Mouse (Mus musculus): ENCODE measurements around the gene Stat2. TPM values are rescaled to one million over a fixed set of nuclear protein-coding genes. Genes with fewer than 3 reads are reported as not detected.

Stat2 gene
- polyA plus RNA-seq, 1 experiment, result 3.9 TPM

GRCm38 (mm10) chr10:128335582-128335981 lies 65.2 kb downstream of the Stat2 start:
- peaks cover 19% of the 10 kb centered on the region for H3K36me3 ChIP-seq (ENCODE audit: control insufficient read depth, insufficient read depth)
- H3ac ChIP-seq (ENCODE audit: control insufficient read depth, insufficient read length, low read depth), result no peak overlapping the region
- H3K79me2 ChIP-seq (ENCODE audit: control insufficient read depth, insufficient read depth), result peaks cover 34% of the 10 kb centered on the region
- no peaks in the 10 kb centered on the region for H3K27me3 ChIP-seq (ENCODE audit: control insufficient read depth, insufficient read depth, insufficient read length)
- H3K4me3 ChIP-seq (ENCODE audit: insufficient read depth, poor library complexity, severe bottlenecking), result no peak overlapping the region
- peaks cover 30% of the 10 kb centered on the region for H3K79me3 ChIP-seq (ENCODE audit: low read depth)
- no peak for TF ChIP-seq MAX (IDR thresholded peaks at IDR 0.05)
- TF ChIP-seq MYOD1 (IDR thresholded peaks at IDR 0.05; ENCODE audit: control insufficient read depth, insufficient read length, low read depth), result no peak
- TF ChIP-seq USF1 (IDR thresholded peaks at IDR 0.05; ENCODE audit: low read depth), result no peak
- TF ChIP-seq FOSL1 (IDR thresholded peaks at IDR 0.05; ENCODE audit: insufficient read depth, low read length, poor library complexity, severe bottlenecking), result no peak

- H3K79me2 ChIP-seq (ENCODE audit: control insufficient read depth, insufficient read depth), result peaks cover 40% of the 10 kb centered on the region
- H3K4me3 ChIP-seq (ENCODE audit: insufficient read depth, poor library complexity, severe bottlenecking), result no peak overlapping the region
- H3K79me3 ChIP-seq (ENCODE audit: low read depth), result peaks cover 36% of the 10 kb centered on the region
- TF ChIP-seq MAX (IDR thresholded peaks at IDR 0.05) (no peak), FOSL1 (IDR thresholded peaks at IDR 0.05; ENCODE audit: insufficient read depth, low read length, poor library complexity, severe bottlenecking) (no peak), USF1 (IDR thresholded peaks at IDR 0.05; ENCODE audit: low read depth) (no peak)
- H3K27me3 ChIP-seq (ENCODE audit: control insufficient read depth, insufficient read depth, insufficient read length), result no peaks in the 10 kb centered on the region
- H3K36me3 ChIP-seq (ENCODE audit: control insufficient read depth, insufficient read depth), result peaks cover 25% of the 10 kb centered on the region
- no peak overlapping the region for H3ac ChIP-seq (ENCODE audit: control insufficient read depth, insufficient read length, low read depth)
Measured at GRCm38 (mm10) chr10:128336195-128336594, 65.8 kb downstream of the Stat2 start.

- H3K27me3 ChIP-seq (ENCODE audit: control insufficient read depth, insufficient read depth, insufficient read length), result no peaks in the 10 kb centered on the region
- H3ac ChIP-seq (ENCODE audit: control insufficient read depth, insufficient read length, low read depth), result peak overlapping the region; percentile 42
- TF ChIP-seq MAX (IDR thresholded peaks at IDR 0.05) (no peak), CTCF (IDR thresholded peaks at IDR 0.05; ENCODE audit: control insufficient read depth, insufficient read depth, insufficient read length) (no peak), FOSL1 (IDR thresholded peaks at IDR 0.05; ENCODE audit: insufficient read depth, low read length, poor library complexity, severe bottlenecking) (no peak), MYOG (IDR thresholded peaks at IDR 0.05; ENCODE audit: control insufficient read depth, extremely low read depth, insufficient read length) (no peak)
- peaks cover 44% of the 10 kb centered on the region for H3K79me2 ChIP-seq (ENCODE audit: control insufficient read depth, insufficient read depth)
- H3K79me3 ChIP-seq (ENCODE audit: low read depth), result peaks cover 40% of the 10 kb centered on the region
- peaks cover 29% of the 10 kb centered on the region for H3K36me3 ChIP-seq (ENCODE audit: control insufficient read depth, insufficient read depth)
- no peak overlapping the region for H3K4me3 ChIP-seq (ENCODE audit: insufficient read depth, poor library complexity, severe bottlenecking)
Measured at GRCm38 (mm10) chr10:128336597-128336996, 66.2 kb downstream of the Stat2 start.

DNA sequence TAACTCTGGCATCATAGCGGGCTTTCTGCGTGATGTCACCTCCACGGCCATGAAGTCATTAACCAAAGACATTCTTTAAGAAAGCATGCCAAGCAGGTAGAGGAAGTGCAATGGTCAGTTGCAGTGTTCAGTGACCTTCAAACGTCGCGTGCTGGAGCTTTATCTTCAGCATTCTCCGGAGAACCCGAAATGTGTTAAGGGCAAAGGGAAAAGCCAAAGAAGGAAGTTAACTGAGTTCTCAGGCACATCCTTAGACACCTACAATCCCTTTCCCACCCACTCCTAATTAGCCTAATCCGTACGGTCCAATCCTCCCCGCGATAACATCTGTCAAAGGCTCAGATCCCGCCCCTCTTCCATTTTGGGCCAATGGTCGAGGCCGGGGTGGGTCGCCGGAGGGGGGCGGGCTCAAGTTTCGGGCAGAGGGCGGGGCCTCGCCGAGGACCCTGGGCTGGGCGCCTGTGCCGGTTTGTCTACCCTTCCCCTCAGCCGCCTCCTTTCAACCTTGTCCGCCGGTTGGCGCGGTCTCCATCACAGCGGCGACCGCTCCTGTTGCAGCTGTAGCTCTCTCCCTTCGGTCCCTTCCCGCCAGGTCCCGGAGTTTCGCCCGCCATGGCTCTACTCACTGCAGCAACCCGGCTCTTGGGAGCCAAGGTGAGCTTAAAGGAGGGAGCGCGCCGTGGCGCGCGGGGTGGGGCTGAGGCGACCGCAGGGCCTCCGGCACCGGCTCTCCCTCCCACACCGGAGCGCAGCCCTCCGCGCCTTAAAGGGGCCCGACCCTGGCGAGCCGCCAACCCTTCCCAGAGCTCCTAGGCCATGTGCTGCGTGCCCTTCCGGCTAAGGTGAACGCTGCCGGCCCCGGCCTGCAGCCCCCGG lies 67.2 kb downstream of the Stat2 start, which contains the start of gene Cs:
Cs (plus strand) TSS at position 429 of the 876 bp plus-strand sequence.
- Histone ChIP-seq H3K27me3 (ENCODE audit: control insufficient read depth, insufficient read depth, insufficient read length) (no peaks in the 10 kb centered on the region), H3K79me2 (ENCODE audit: control insufficient read depth, insufficient read depth) (peaks cover 54% of the 10 kb centered on the region), H3ac (ENCODE audit: control insufficient read depth, insufficient read length, low read depth) (peak within 1 kb of the TSS; percentile 90), H3K79me3 (ENCODE audit: low read depth) (peaks cover 50% of the 10 kb centered on the region), H3K36me3 (ENCODE audit: control insufficient read depth, insufficient read depth) (peaks cover 39% of the 10 kb centered on the region), H3K4me3 (ENCODE audit: insufficient read depth, poor library complexity, severe bottlenecking) (peak within 1 kb of the TSS; percentile 92)
- no peak for TF ChIP-seq CEBPB (IDR thresholded peaks at IDR 0.05; ENCODE audit: low read depth)
- peak; percentile 56 for TF ChIP-seq MAX (IDR thresholded peaks at IDR 0.05)

- Histone ChIP-seq H3K27me3 (ENCODE audit: control insufficient read depth, insufficient read depth, insufficient read length) (no peaks in the 10 kb centered on the region), H3K4me3 (ENCODE audit: insufficient read depth, poor library complexity, severe bottlenecking) (peak overlapping the region; percentile 92), H3K36me3 (ENCODE audit: control insufficient read depth, insufficient read depth) (peaks cover 44% of the 10 kb centered on the region), H3K79me2 (ENCODE audit: control insufficient read depth, insufficient read depth) (peaks cover 62% of the 10 kb centered on the region), H3K79me3 (ENCODE audit: low read depth) (peaks cover 59% of the 10 kb centered on the region), H3ac (ENCODE audit: control insufficient read depth, insufficient read length, low read depth) (peak overlapping the region; percentile 90)
- no peak for TF ChIP-seq CEBPB (IDR thresholded peaks at IDR 0.05; ENCODE audit: low read depth)
- no peak for TF ChIP-seq FOSL1 (IDR thresholded peaks at IDR 0.05; ENCODE audit: insufficient read depth, low read length, poor library complexity, severe bottlenecking)
- TF ChIP-seq MYOD1 (IDR thresholded peaks at IDR 0.05; ENCODE audit: control insufficient read depth, insufficient read length, low read depth), result no peak
- TF ChIP-seq CTCF (IDR thresholded peaks at IDR 0.05; ENCODE audit: control insufficient read depth, insufficient read depth, insufficient read length), result no peak
- no peak for TF ChIP-seq MYOG (IDR thresholded peaks at IDR 0.05; ENCODE audit: control insufficient read depth, extremely low read depth, insufficient read length)
- TF ChIP-seq MAX (IDR thresholded peaks at IDR 0.05), result no peak
- TF ChIP-seq USF1 (IDR thresholded peaks at IDR 0.05; ENCODE audit: low read depth), result peak; percentile 90
Measured at GRCm38 (mm10) chr10:128338415-128338814, 68.1 kb downstream of the Stat2 start.

GRCm38 (mm10) chr10:128338948-128339347 lies 68.6 kb downstream of the Stat2 start:
- Histone ChIP-seq H3K79me2 (ENCODE audit: control insufficient read depth, insufficient read depth) (peaks cover 68% of the 10 kb centered on the region), H3K4me3 (ENCODE audit: insufficient read depth, poor library complexity, severe bottlenecking) (peak overlapping the region; percentile 92), H3K27me3 (ENCODE audit: control insufficient read depth, insufficient read depth, insufficient read length) (no peaks in the 10 kb centered on the region), H3K36me3 (ENCODE audit: control insufficient read depth, insufficient read depth) (peaks cover 44% of the 10 kb centered on the region), H3K79me3 (ENCODE audit: low read depth) (peaks cover 64% of the 10 kb centered on the region), H3ac (ENCODE audit: control insufficient read depth, insufficient read length, low read depth) (peak overlapping the region; percentile 20)
- TF ChIP-seq MYOD1 (IDR thresholded peaks at IDR 0.05; ENCODE audit: control insufficient read depth, insufficient read length, low read depth), result no peak

Measured in C2C12 (cell line).